Mouse (Mus musculus) MEL (cell line): ENCODE measurements at regions not wholly inside any gene's neighbourhood (a gene's known extent, or its start where the extent isn't known, plus 50 kb on each side); places are given as distances from the start of the nearest gene placed in this dataset.
A peak's percentile ranks its signal among the peaks of the same experiment; 100 is the strongest.

Experiments used
- DNase-seq: peaks from one replicate; pipeline ENCODE4 v3.0.0; 2011; ENCODE audit warnings: low read depth, low spot score
- H3K27ac ChIP-seq: 2 replicates; pipeline ENCODE4 v1.5.1; 2012; ENCODE audit warnings: low read depth, mild to moderate bottlenecking, control low read depth, low read length, moderate library complexity; ENCODE audit not compliant: control insufficient read depth
- H3K27me3 ChIP-seq, 2 experiments: fragments of 150-350 bp in 1 of 2; sonication (generic) in 1 of 2; 2 replicates each; pipeline ENCODE4 v1.6.1; 2012; ENCODE audit warnings: low read length in 2 of 2, mild to moderate bottlenecking in 2 of 2, improper control_type of control experiment in 1 of 2, moderate library complexity in 1 of 2; ENCODE audit not compliant: insufficient read depth in 2 of 2, control insufficient read depth in 1 of 2
- H3K36me3 ChIP-seq, 2 experiments: 2 replicates each; pipeline ENCODE4 v1.6.1; 2012 to 2014; ENCODE audit warnings: low read length in 2 of 2, improper control_type of control experiment in 1 of 2, inconsistent platforms in 1 of 2, mild to moderate bottlenecking in 1 of 2; ENCODE audit not compliant: insufficient read depth in 2 of 2, control insufficient read depth in 1 of 2
- H3K4me1 ChIP-seq, 2 experiments: fragments of 150-350 bp in 1 of 2; sonication (generic) in 1 of 2; 2 replicates each; pipeline ENCODE4 v1.6.1; 2012; ENCODE audit warnings: low read length in 2 of 2, improper control_type of control experiment in 1 of 2, mild to moderate bottlenecking in 1 of 2; ENCODE audit not compliant: insufficient read depth in 2 of 2, control insufficient read depth in 1 of 2
- H3K4me3 ChIP-seq, 2 experiments: fragments of 150-350 bp in 1 of 2; sonication (generic) in 1 of 2; 2 replicates each; pipeline ENCODE4 v1.5.1; 2012; ENCODE audit warnings: low read depth in 2 of 2, low read length in 2 of 2, mild to moderate bottlenecking in 2 of 2, moderate library complexity in 2 of 2, control low read depth in 1 of 2, improper control_type of control experiment in 1 of 2; ENCODE audit not compliant: control insufficient read depth in 1 of 2, insufficient read depth in 1 of 2
- H3K79me2 ChIP-seq: 2 replicates; pipeline ENCODE4 v1.6.1; 2012; ENCODE audit warnings: mild to moderate bottlenecking, low read length, moderate library complexity; ENCODE audit not compliant: control insufficient read depth, poor library complexity, insufficient read depth
- H3K9ac ChIP-seq: 2 replicates; pipeline ENCODE4 v1.6.1; 2012; ENCODE audit warnings: low read depth, mild to moderate bottlenecking, control low read depth, low read length, moderate library complexity; ENCODE audit not compliant: control insufficient read depth, poor library complexity, severe bottlenecking
- H3K9me3 ChIP-seq: fragments of 150-350 bp; sonication (generic); replicated peaks from 2 replicates; pipeline ENCODE4 v1.6.1; 2012; ENCODE audit warnings: mild to moderate bottlenecking, low read length, improper control_type of control experiment, moderate library complexity; ENCODE audit not compliant: insufficient read depth
- CTCF ChIP-seq, 3 experiments: IDR thresholded peaks in 2 of 3; conservative IDR thresholded peaks in 1 of 3; 2 replicates each; pipeline ENCODE4 v1.5.1; 2011 to 2012; ENCODE audit warnings: low read length in 3 of 3, low read depth in 2 of 3, mild to moderate bottlenecking in 2 of 3, improper control_type of control experiment in 1 of 3, inconsistent platforms in 1 of 3, mixed read lengths in 1 of 3, moderate library complexity in 1 of 3; ENCODE audit not compliant: control insufficient read depth in 1 of 3, insufficient read depth in 1 of 3, poor library complexity in 1 of 3, severe bottlenecking in 1 of 3
- MXI1 ChIP-seq: IDR thresholded peaks from 2 replicates; pipeline ENCODE4 v1.6.1; 2011; ENCODE audit warnings: mild to moderate bottlenecking, low read depth, low read length, improper control_type of control experiment
- MYB ChIP-seq: IDR thresholded peaks from 2 replicates; pipeline ENCODE4 v1.6.1; 2011; ENCODE audit warnings: mild to moderate bottlenecking, low read depth, low read length, improper control_type of control experiment
- RAD21 ChIP-seq: IDR thresholded peaks from 2 replicates; pipeline ENCODE4 v1.6.1; 2011; ENCODE audit warnings: mild to moderate bottlenecking, low read depth, low read length, improper control_type of control experiment
- RCOR1 ChIP-seq: IDR thresholded peaks from 2 replicates; pipeline ENCODE4 v1.6.1; 2012; ENCODE audit warnings: low read depth, mild to moderate bottlenecking, inconsistent platforms, low read length, improper control_type of control experiment
- SMC3 ChIP-seq: IDR thresholded peaks from 2 replicates; pipeline ENCODE4 v1.6.1; 2011; ENCODE audit warnings: low read depth, low read length, improper control_type of control experiment
- ZC3H11A ChIP-seq: IDR thresholded peaks from 2 replicates; pipeline ENCODE4 v1.6.1; 2012; ENCODE audit warnings: low read depth, mild to moderate bottlenecking, inconsistent platforms, low read length, improper control_type of control experiment
- ZNF384 ChIP-seq: IDR thresholded peaks from 2 replicates; pipeline ENCODE4 v1.6.1; 2012; ENCODE audit warnings: low read depth, mild to moderate bottlenecking, inconsistent platforms, low read length, improper control_type of control experiment

- Histone ChIP-seq H3K4me3 (no peak overlapping the region), H3K27me3 (no peaks in the 10 kb centered on the region), H3K27ac (no peak overlapping the region), H3K79me2 (no peaks in the 10 kb centered on the region), H3K9me3 (no peaks in the 10 kb centered on the region), H3K36me3 (no peaks in the 10 kb centered on the region), H3K9ac (no peak overlapping the region), H3K4me1 (no peaks in the 10 kb centered on the region)
- peak; percentile 52 for DNase-seq
- TF ChIP-seq RAD21 (peak; percentile 91), ZNF384 (peak; percentile 30; the same call in 1 of the 2 replicates), MXI1 (no peak), CTCF (IDR thresholded peaks at IDR 0.05 in 2 of 3, conservative IDR thresholded peaks at IDR 0.05 in 1 of 3; ENCODE audit: control insufficient read depth in 1 of 3, insufficient read depth in 1 of 3, low read depth in 2 of 3, low read length in 3 of 3, poor library complexity in 1 of 3, severe bottlenecking in 1 of 3) (peak in 2 of 3 experiments; percentile 26 to 71; a peak in 3 of 6 replicates), ZC3H11A (peak; percentile 77), MYB (no peak), RCOR1 (no peak), SMC3 (peak; percentile 71)
These were observed 232.0 kb downstream of the Nap1l3 start for GRCm38 (mm10) chrX:122165179-122165578.
